Mouse (Mus musculus) embryonic facial prominence, embryonic 15.5 days (tissue): ENCODE measurements around the gene Prm3. TPM values are rescaled to one million over a fixed set of nuclear protein-coding genes. Genes with fewer than 3 reads are reported as not detected.

Source experiments
- ATAC-seq: fragments of 200-750 bp; cut with Nextera tagmentation; 2 replicates; pipeline ENCODE4 v1.8.0; 2017; ENCODE audit warnings: low read depth, moderate TSS enrichment; ENCODE audit not compliant: insufficient number of reproducible peaks, low FRiP score, low TSS enrichment
- H3K27ac ChIP-seq: fragments of 300-500 bp; sonication (generic); replicated peaks from 2 replicates; pipeline ENCODE4 v1.5.1; 2015; ENCODE audit warnings: mild to moderate bottlenecking, inconsistent platforms
- H3K27me3 ChIP-seq: fragments of 300-500 bp; sonication (generic); 2 replicates; pipeline ENCODE4 v1.6.1; 2015; ENCODE audit warnings: inconsistent platforms
- H3K36me3 ChIP-seq: fragments of 300-500 bp; sonication (generic); 2 replicates; pipeline ENCODE4 v1.6.1; 2015; ENCODE audit warnings: mild to moderate bottlenecking, inconsistent platforms
- H3K4me1 ChIP-seq: fragments of 300-500 bp; sonication (generic); 2 replicates; pipeline ENCODE4 v1.6.1; 2015; ENCODE audit warnings: inconsistent platforms
- H3K4me2 ChIP-seq: fragments of 300-500 bp; sonication (generic); replicated peaks from 2 replicates; pipeline ENCODE4 v1.6.1; 2015; ENCODE audit warnings: mild to moderate bottlenecking, inconsistent platforms
- H3K4me3 ChIP-seq: fragments of 300-500 bp; sonication (generic); replicated peaks from 2 replicates; pipeline ENCODE4 v1.5.1; 2015; ENCODE audit warnings: mild to moderate bottlenecking, inconsistent platforms
- H3K9ac ChIP-seq: fragments of 300-500 bp; sonication (generic); 2 replicates; pipeline ENCODE4 v1.6.1; 2015; ENCODE audit warnings: inconsistent platforms
- H3K9me3 ChIP-seq: fragments of 300-500 bp; sonication (generic); replicated peaks from 2 replicates; pipeline ENCODE4 v1.6.1; 2016; ENCODE audit warnings: inconsistent platforms
- WGBS: fragments of 180-500 bp; shearing (Covaris S2); methylation state at CpG from one replicate; pipeline ENCODE4 v1.1.7; 2015; 5-methylcytosine and 5-hydroxymethylcytosine counted together
- polyA plus RNA-seq: library from polyadenylated mRNA; unstranded; fragments of >200 nt; fragmentation: Nextera tagmentation; extraction: Ambion mirVana; gene quantifications from 2 replicates; pipeline ENCODE4 v1.2.1, GENCODE M21; 2015

Gene Prm3
- polyA plus RNA-seq, 1 experiment from 2014 or later, result not detected

DNA sequence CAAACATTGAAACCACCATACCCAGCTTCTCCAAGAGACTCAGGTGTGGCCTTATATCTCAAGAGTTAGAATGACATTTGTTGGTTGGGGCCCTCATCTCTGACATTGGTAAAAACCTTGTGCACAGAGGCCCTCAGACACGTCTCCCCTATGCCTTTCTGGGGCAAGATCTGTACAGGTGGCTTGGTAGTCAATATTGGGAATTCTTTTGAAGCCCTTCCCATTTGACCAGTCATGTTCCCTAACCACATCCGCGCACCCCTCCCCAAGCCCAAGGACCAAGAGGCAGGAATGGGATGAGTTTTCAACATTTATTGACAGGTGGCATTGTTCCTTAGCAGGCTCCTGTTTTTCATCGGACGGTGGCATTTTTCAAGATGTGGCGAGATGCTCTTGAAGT lies 5.3 kb upstream of the Prm3 start, which contains the start of gene Prm2:
Prm2 (minus strand) TSS at position 101 of the 400 bp plus-strand sequence.
- H3K9me3 ChIP-seq, result no peaks in the 10 kb centered on the region
- H3K9ac ChIP-seq, result no peak within 1 kb of the TSS
- H3K36me3 ChIP-seq, result no peaks in the 10 kb centered on the region; the same call in 1 of the 2 replicates
- 70% methylated on average over 6 of the region's 6 CpGs for WGBS
- no peak within 1 kb of the TSS for H3K27ac ChIP-seq
- ATAC-seq, result no peak
- peaks cover 23% of the 10 kb centered on the region; the same call in 1 of the 2 replicates for H3K27me3 ChIP-seq
- H3K4me1 ChIP-seq, result no peaks in the 10 kb centered on the region
- no peak within 1 kb of the TSS for H3K4me2 ChIP-seq
- no peak within 1 kb of the TSS for H3K4me3 ChIP-seq

DNA sequence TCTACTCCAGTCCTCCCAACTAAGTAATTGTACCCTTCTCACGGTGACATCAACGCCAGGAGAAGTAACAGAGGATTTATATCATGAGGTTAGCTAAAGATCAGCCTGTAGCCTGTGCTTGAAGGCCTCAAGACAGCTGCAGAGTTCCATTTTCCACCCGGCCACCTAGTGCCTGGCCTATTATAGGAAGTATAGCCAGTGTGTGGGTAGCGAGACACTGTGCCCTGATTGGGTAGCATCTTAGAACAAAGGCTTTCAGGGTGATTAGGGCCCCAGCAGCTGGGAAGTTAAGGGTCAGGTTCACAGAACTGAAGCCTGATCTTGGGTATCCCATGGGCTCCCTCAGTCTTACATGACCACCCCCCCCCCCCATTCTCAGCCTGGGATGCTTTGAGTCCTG lies 1.8 kb downstream of the Prm3 start:
- no peaks in the 10 kb centered on the region for H3K9me3 ChIP-seq
- H3K4me1 ChIP-seq, result peaks cover 25% of the 10 kb centered on the region
- H3K27ac ChIP-seq, result no peak overlapping the region
- WGBS, result 66% methylated on average over 4 of the region's 4 CpGs
- H3K4me2 ChIP-seq, result no peak overlapping the region
- H3K27me3 ChIP-seq, result no peaks in the 10 kb centered on the region
- no peak overlapping the region for H3K4me3 ChIP-seq
- ATAC-seq, result no peak
- no peak overlapping the region for H3K9ac ChIP-seq
- H3K36me3 ChIP-seq, result no peaks in the 10 kb centered on the region

DNA sequence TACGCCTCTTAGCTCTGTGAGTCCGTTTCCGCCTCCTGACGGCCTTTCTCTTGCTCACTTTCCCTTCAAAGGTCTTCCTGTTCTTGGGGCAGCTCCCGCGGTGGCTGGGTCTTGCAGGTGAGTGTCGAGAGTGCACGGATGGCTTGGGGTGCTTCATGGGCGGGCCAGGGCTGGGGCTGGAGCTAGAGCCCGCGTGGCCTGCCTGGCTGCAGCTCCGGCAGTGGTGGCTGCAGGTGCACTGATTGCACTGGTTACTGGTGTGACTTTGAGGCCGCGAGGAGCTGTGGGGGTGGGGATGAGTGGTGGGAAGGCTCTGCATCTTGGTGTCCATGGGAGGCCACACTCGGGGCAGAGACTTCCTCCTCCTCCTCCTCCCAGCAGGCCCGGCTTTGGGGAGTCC lies 2.4 kb downstream of the Prm3 start, which contains the start of gene Tnp2:
Tnp2 (minus strand) TSS at position 390 of the 400 bp plus-strand sequence.
- H3K36me3 ChIP-seq, result no peaks in the 10 kb centered on the region
- peaks cover 29% of the 10 kb centered on the region for H3K4me1 ChIP-seq
- H3K4me2 ChIP-seq, result no peak within 1 kb of the TSS
- H3K4me3 ChIP-seq, result no peak within 1 kb of the TSS
- 0 out of 2 replicates have a peak within 1 kb of the TSS, but pooled peaks have one; percentile 100 for H3K27ac ChIP-seq
- no peaks in the 10 kb centered on the region for H3K9me3 ChIP-seq
- no peaks in the 10 kb centered on the region for H3K27me3 ChIP-seq
- 49% methylated on average over 16 of the region's 16 CpGs for WGBS
- H3K9ac ChIP-seq, result no peak within 1 kb of the TSS
- ATAC-seq, result no peak

- no peak for ATAC-seq
- no peaks in the 10 kb centered on the region for H3K27me3 ChIP-seq
- H3K27ac ChIP-seq, result peak overlapping the region; percentile 100; the same call in 1 of the 2 replicates
- no peak overlapping the region for H3K4me2 ChIP-seq
- H3K9ac ChIP-seq, result no peak overlapping the region
- H3K4me1 ChIP-seq, result peaks cover 36% of the 10 kb centered on the region
- H3K9me3 ChIP-seq, result no peaks in the 10 kb centered on the region
- 81% methylated on average over 7 of the region's 7 CpGs for WGBS
- no peak overlapping the region for H3K4me3 ChIP-seq
- no peaks in the 10 kb centered on the region for H3K36me3 ChIP-seq
Observed at GRCm38 (mm10) chr16:10787548-10788058, 3.1 kb downstream of the Prm3 start.

- Histone ChIP-seq H3K4me3 (no peak overlapping the region), H3K9me3 (no peaks in the 10 kb centered on the region), H3K9ac (no peak overlapping the region), H3K36me3 (no peaks in the 10 kb centered on the region), H3K4me1 (peaks cover 42% of the 10 kb centered on the region), H3K27ac (peak overlapping the region; percentile 100), H3K27me3 (no peaks in the 10 kb centered on the region), H3K4me2 (peak overlapping the region; percentile 84; the same call in 1 of the 2 replicates)
- WGBS, result 54% methylated on average over 4 of the region's 4 CpGs
- no peak for ATAC-seq
Observed at GRCm38 (mm10) chr16:10786782-10787547, 3.7 kb downstream of the Prm3 start.

DNA sequence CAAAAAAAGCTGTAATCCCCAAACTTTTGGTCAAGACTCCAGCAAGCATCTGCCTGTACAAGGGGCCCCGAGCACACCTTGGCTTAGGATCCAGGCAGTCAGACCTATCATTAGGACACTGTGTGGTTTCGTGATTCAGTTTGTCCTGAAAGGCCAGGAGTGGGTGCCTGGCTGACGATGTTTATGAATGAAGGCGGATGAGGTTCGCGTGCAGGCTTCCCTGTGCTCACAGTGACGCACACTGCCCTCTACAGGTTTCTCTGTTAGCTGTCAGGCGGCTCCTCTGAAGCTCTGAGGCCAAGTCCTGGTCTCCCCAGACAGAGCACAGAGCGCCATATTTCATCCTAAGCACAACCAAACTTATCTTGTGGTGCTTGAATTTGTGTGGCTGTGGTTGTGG lies 4.4 kb downstream of the Prm3 start:
- peak; percentile 20; the same call in 1 of the 2 replicates for ATAC-seq

DNA sequence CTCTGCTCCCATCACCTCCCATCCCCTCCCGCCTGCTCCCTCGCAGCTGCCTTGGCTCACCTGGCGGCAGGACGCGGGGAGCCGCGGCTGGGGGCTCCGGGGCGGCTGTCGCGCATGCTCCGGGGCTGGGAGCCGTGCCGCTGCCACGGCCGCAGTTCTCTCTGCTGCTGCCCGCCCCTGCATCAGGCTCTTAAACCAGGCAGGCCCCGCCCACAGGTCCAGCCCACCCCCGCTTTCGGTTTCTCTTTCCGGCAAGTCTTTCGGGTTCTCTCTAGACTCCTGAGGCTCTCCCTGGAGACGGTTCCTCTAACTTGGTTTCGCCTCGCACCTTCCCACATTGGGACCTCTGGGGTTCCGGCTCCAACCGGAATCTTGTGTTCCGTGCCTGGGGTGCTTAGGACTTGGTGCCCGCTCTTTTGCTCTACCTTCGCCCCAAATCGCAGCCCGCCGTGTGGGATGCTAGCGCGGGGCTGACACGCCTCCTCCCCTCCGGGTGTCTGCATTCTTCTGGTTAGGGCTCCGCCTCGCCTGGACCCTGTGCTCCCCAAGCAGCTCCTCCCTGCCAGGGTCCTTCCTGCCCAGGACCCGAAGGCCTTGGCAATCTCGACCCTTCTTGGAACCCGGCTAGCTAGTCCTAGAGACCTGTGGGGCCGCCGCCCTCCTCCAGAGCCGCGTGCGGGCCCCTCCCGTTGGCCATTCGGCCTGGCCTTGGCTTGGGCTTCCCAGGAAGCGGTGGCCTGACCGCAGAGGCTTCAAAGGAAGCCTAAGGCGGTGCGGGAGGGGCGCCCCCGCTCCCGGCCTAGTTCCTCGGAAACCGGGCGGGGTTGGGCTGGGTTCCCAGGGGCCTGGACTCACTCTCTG lies 5.1 kb downstream of the Prm3 start, which contains the start of gene Socs1:
Socs1 (minus strand) TSS at position 166 of the 861 bp plus-strand sequence.
- WGBS, result under 1% methylated on average over 58 of the region's 59 CpGs
- Histone ChIP-seq H3K27ac (peak within 1 kb of the TSS; percentile 100), H3K4me3 (peak within 1 kb of the TSS; percentile 75), H3K9ac (peak within 1 kb of the TSS; percentile 74), H3K9me3 (no peaks in the 10 kb centered on the region), H3K36me3 (no peaks in the 10 kb centered on the region), H3K4me2 (peak within 1 kb of the TSS; percentile 84), H3K4me1 (peaks cover 56% of the 10 kb centered on the region), H3K27me3 (no peaks in the 10 kb centered on the region)
- ATAC-seq, result peak; percentile 91

More for the DNA sequence above, 4.4 kb downstream of the Prm3 start:
- WGBS, result 1% methylated on average over 9 of the region's 9 CpGs
- Histone ChIP-seq H3K4me3 (peak overlapping the region; percentile 75), H3K27ac (peak overlapping the region; percentile 100), H3K4me1 (peaks cover 49% of the 10 kb centered on the region), H3K4me2 (peak overlapping the region; percentile 84), H3K27me3 (no peaks in the 10 kb centered on the region), H3K9me3 (no peaks in the 10 kb centered on the region), H3K9ac (peak overlapping the region; percentile 54), H3K36me3 (no peaks in the 10 kb centered on the region)

GRCm38 (mm10) chr16:10784793-10785370 lies 5.8 kb downstream of the Prm3 start:
- peak overlapping the region; percentile 100 for H3K27ac ChIP-seq
- H3K9ac ChIP-seq, result peak overlapping the region; percentile 74
- H3K36me3 ChIP-seq, result no peaks in the 10 kb centered on the region
- peak; percentile 88 for ATAC-seq
- peak overlapping the region; percentile 84 for H3K4me2 ChIP-seq
- WGBS, result under 1% methylated on average over 55 of the region's 55 CpGs
- peak overlapping the region; percentile 75 for H3K4me3 ChIP-seq
- peaks cover 62% of the 10 kb centered on the region for H3K4me1 ChIP-seq
- no peaks in the 10 kb centered on the region for H3K9me3 ChIP-seq
- no peaks in the 10 kb centered on the region for H3K27me3 ChIP-seq

GRCm38 (mm10) chr16:10783883-10784792 lies 6.6 kb downstream of the Prm3 start:
- Histone ChIP-seq H3K4me1 (peaks cover 62% of the 10 kb centered on the region), H3K4me2 (peak overlapping the region; percentile 84), H3K27ac (peak overlapping the region; percentile 100), H3K36me3 (no peaks in the 10 kb centered on the region), H3K4me3 (peak overlapping the region; percentile 75), H3K9ac (peak overlapping the region; percentile 74), H3K9me3 (no peaks in the 10 kb centered on the region), H3K27me3 (no peaks in the 10 kb centered on the region)
- no peak for ATAC-seq
- WGBS, result 1% methylated on average over 81 of the region's 81 CpGs

GRCm38 (mm10) chr16:10783451-10783850 lies 7.3 kb downstream of the Prm3 start:
- Histone ChIP-seq H3K36me3 (no peaks in the 10 kb centered on the region), H3K4me1 (peaks cover 62% of the 10 kb centered on the region), H3K4me2 (peak overlapping the region; percentile 84), H3K9ac (0 out of 2 replicates have a peak overlapping the region, but pooled peaks have one; percentile 74), H3K27me3 (no peaks in the 10 kb centered on the region), H3K4me3 (peak overlapping the region; percentile 75), H3K9me3 (no peaks in the 10 kb centered on the region), H3K27ac (peak overlapping the region; percentile 56; the same call in 1 of the 2 replicates)
- ATAC-seq, result no peak
- 47% methylated on average over 8 of the region's 8 CpGs for WGBS
